Mouse (Mus musculus) cerebellum, adult 8-10 months (tissue): Measurements from ENCODE around the gene Plod1.

Source experiments
- DNase-seq: peaks from one replicate; pipeline ENCODE4 v3.0.0; 2022

The Plod1 gene

GRCm38 (mm10) chr4:147937021-147937420 lies 454 bp upstream of the Plod1 start:
- no peak for DNase-seq

DNA sequence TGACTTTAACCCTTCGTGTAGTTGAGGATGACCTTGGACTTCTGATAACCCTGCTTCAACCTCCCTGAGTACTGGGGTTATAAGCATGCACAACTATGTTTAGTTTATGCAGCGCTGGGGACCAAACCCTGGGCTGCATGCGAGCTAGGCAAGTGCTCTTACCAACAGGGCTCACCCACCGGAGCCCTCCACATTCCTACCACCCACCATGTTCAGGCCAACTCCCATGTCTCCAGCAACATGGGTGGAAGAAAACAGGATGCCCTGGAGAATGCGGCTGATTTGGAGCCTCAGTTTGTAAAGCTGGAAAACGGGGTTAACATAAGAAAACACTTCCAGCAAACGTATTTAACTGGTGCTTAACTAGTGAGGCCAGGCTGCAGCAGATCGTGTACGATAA lies 663 bp downstream of the Plod1 start:
- DNase-seq, result no peak

DNA sequence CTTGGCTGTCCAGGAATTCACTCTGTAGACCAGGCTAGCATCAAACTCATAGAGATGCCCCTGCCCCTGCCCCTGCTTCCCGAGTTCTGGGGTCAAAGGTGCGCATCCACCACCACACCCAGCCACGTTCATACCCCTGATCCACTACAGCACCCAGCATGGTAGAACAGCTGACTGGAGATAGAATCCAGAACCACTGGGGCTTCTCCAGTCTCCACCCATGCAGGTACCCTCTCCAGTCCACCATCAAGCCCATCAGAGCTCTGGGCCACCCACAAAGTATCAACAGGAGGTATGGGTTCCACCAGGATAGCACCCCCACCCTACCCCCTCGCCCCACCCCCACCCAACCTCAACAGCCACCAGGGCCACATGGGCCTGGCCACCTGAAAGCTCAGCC lies 2.0 kb downstream of the Plod1 start:
- DNase-seq, result no peak

- DNase-seq, result no peak
These were observed 2.4 kb downstream of the Plod1 start for GRCm38 (mm10) chr4:147934134-147934533.

- no peak for DNase-seq
These were observed 5.6 kb downstream of the Plod1 start for GRCm38 (mm10) chr4:147930946-147931345.

- no peak for DNase-seq
These were observed 8.0 kb downstream of the Plod1 start for GRCm38 (mm10) chr4:147928540-147928939.

GRCm38 (mm10) chr4:147928136-147928535 lies 8.4 kb downstream of the Plod1 start:
- no peak for DNase-seq

- DNase-seq, result no peak
These were observed 8.9 kb downstream of the Plod1 start for GRCm38 (mm10) chr4:147927705-147928104.

DNA sequence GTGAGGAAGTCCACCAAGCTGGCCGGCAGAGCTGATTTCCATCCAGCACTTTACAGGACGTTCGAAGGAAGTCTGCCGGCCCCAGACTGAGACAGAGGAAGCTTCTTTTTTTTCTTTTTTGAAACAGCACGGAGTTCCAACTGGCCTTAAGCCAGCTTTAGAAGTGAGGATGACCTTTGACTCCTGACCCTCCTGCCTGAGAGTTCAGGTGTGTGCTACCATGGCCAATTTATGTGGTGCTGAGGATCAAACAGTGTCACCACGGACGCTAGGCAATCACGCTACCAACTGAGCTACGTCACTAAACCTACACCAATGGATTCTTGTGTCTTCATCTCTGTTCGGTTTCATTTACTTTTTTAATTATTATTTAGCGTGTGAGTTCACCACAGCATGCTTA lies 14.2 kb downstream of the Plod1 start:
- DNase-seq, result no peak

- no peak for DNase-seq
These were observed 15.6 kb downstream of the Plod1 start for GRCm38 (mm10) chr4:147920973-147921372.

DNA sequence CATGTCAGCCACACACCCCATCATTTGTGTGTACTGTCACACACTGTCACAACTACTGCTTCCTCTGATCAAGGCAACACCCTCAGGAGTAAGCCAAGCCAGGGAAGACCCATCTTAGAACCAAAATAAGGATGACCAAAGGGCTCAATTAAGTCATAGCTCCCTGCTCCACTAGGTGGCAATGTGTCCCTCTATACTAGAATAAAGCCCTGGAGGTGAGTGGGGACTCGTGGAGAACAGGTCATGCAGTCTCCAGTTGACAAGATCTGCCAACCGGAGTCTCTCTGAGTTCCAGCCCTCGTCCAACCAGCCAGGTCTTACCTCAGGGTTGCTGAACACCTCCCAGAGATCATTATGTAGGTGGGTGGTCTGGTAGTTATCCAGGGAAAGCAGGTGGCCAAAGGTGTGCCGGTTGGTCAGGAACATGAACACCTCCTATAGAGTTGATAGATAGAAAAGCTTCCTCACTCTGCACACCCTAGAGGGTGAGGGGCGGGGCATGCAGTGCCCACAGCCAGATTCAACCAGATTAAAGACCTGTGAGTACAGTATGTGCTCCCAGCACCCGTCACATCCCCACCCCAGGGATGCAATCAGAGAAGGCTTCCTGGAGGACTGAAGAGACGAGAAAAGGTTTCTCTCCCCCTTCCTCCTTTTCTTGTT lies 18.0 kb downstream of the Plod1 start:
- DNase-seq, result no peak

DNA sequence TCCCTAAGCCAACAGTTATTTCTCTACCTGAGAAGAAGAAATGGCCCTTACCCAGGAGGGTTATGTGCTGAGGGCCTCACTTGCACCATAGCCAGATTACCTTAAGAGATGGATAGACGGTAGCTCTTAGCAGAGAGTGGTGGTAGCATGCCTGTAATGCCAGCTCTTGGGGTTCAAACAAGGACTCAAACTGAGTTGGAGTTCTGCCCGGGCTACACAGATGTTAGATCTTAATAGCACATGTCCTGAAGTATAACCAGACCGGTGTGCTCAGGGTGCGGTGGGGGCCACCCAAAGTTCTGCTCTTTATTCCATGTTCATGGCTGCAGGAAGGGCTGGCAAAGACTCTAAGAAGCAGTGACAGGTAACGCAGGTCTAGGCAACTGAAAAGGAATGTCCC lies 27.1 kb downstream of the Plod1 start:
- DNase-seq, result no peak

- DNase-seq, result no peak
These were observed 30.3 kb downstream of the Plod1 start for GRCm38 (mm10) chr4:147906230-147906629.

DNA sequence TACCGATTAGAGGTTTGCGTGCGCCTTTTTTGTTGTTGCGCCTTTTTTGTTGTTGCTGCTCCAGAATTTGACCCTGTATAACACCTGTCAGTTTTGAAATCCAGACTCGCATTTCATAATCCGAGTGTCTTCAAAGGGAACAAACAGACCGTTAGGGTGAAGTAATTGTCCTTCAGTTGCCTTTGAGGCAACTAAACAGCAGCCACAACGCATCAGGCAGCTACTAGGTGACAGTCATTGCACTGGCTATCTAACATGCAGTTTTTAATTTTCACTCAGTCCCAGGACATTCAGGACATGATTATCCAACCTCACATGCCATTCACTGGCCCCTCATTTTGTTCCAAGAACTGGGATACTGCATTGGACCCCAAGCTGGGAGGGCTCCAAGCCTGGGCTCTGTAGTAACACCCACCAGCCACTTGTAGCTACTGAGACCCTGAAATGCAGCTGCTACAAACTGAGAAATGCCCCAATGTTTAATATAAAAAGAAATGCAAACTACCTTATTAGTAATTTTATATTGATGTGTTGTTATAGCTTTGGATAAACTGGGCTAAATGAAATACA lies 31.4 kb downstream of the Plod1 start:
- DNase-seq, result no peak

- DNase-seq, result peak; percentile 93
These were observed 32.1 kb downstream of the Plod1 start, which contains the start of gene Mfn2 for GRCm38 (mm10) chr4:147904313-147905089. Mfn2 (minus strand) TSS chr4:147904704.

- DNase-seq, result no peak
These were observed 33.0 kb downstream of the Plod1 start for GRCm38 (mm10) chr4:147903601-147904000.

DNA sequence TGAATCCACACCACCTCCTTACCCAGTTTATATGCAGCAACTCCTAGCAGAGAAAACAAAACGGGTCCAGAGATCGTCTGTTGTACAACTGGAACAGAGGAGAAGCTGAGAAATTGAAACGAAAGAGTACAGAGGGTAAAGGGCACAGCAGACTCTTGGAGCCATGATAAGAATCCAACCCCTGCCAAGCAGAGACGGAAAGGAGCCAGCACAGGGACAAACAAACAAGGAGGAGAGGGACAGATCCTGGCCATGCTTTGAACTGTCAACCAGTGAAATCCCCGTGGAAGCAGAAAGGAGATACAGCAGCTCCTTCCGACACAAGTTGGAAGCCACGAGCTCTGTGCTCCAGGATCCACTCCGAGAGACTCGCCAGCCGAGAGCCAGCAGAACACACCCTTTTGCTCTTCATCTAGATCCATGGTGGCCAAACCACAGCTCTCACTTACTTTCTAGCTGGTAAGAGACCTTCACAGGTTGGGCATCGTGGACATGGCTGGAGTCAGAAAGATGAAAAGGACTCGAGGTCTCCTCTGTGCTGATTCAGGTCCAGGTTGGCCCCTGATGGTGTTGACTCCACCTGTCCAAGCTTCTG lies 33.6 kb downstream of the Plod1 start:
- no peak for DNase-seq

- no peak for DNase-seq
These were observed 36.1 kb downstream of the Plod1 start for GRCm38 (mm10) chr4:147900452-147900851.

DNA sequence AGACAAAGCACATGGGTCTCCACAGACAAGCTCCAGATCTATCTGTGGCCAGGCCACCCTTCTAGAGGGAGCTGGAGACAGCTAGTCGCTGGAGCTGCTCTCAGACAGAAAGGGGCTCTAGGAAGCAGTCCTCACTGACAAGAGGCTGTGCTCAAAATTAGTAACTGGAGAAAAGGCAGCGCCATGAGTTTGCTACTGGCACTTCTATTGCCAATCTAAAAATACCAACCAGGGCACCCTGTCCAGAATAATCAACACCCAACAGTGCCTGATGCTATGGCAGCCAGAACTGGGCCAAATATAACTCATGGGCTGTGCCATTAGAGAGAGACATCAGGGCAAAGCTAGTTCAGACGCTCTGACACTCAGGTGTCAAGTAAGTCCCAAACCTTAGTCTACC lies 39.2 kb downstream of the Plod1 start:
- DNase-seq, result no peak

GRCm38 (mm10) chr4:147896411-147896810 lies 40.2 kb downstream of the Plod1 start:
- DNase-seq, result no peak

DNA sequence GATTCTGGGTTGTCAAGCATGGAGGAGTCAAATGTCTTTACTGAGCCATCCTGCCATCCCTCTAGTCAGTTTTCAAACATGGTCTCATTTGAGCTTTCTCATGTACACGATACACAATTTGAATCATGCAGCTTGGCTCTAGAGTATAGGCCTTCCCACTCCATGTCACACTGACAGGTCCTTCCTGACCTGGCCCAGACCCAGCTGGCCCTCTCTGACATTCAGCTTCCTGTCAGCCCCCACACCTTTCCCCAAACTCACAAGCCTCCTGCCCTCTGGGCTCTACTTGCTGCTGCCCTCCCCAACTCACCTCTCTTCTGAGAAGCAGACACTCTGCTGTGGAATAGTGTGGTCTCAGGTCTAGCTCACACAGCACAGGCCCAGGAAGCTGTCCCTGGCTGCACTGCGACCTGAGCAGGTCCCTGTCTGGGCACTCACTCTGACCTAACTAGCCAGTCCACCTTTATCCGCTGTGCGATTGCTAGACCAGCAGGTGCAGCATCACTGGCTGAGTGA lies 40.7 kb downstream of the Plod1 start:
- no peak for DNase-seq

DNA sequence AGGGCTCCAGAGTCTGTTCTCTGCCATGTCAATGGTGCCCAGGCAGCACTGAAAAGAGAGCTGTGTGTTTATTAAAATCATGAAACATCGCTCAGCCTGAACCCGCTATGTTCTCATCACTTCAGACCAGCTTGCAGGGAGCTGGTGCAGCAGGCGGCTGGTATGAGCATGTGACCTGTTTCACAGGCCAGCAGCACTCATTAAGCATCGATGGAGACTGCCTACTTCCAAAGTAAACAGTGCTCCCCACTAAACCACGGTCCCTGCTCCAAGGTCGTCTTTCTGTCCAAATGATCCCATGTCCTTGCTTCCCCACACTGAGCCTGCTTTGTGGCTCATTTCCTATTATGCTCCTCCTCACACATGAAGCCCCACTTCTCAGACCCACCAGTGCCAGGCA lies 46.2 kb downstream of the Plod1 start:
- no peak for DNase-seq

DNA sequence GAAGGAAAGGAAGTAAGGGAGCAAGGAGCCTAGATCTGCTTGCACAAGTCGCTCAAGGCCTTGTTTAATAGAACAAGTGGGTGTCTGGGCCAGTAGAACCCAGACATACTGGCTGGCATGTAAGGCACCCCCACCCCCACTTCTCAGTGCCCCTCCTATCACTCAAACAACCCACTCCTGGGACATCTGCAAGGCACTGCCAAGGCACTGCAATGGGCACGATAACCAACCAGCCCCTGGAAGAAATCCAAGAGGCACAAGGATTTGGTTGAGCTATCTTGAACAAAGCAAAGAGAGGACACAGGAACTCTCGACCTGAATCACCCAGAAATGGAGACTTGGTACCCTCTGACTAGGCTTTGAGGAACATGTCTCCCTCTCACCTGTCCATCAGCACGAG lies 48.3 kb downstream of the Plod1 start:
- DNase-seq, result no peak

DNA sequence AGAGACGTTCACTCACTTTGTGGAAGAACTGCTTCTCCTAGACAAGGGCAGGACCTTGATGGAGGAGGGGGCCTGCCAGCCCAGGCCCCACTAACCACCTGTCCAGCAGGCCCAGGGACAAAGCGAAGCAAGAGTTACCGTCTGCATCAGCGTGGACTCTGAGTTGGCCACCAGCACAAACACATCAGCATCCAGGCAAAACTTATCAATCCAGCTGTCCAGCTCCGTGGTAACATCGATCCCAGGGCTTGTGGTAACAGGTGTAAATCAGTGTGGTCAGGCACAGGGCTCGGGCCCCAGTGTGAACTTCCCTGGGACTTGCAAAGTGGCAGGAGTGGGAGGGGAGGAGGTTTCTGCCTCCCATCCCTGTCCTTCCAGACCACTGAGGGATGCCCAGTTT lies 49.3 kb downstream of the Plod1 start:
- DNase-seq, result no peak
